Mouse (Mus musculus): Measurements from ENCODE around the gene Aipl1.

DNA sequence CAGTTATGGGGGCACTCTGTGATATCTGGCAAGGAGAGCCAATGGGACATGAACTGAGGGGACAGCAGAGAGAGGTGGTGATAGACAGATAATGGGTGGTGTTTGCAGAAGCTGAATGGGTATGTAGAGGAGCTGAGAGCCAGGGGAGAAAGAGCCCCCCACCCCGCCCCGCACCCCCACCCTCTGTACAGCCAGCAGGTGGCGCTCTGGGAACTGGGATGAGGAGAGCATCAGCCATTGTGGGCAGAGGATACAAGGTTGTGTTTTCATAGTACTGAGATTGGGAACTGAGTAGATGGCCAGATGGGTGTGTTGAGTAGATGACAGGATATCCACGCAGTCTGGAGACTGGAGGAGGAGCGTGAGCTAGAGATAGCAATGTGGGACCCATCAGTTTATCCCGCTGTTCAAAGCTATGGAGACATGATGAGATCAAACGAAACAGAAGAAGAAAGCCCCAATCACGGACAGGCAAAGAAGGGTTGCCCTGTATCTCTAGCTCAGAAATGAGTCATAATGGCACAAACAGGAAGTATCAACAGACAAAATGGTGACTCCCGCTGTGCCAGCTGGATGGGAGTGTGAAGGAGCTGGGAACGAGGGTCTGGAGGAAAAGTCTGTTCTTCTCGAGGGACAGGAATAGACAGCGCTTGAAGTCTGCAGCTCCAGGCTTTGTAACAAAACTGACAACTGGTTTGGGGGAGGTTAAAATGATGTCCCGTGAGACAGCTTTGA is 20.6 kb downstream of the Aipl1 start:
- TF ChIP-seq POLR2A (IDR thresholded peaks at IDR 0.05; ENCODE audit: low read depth, low read length): no peak
- no peak for TF ChIP-seq CTCF (IDR thresholded peaks at IDR 0.05; ENCODE audit: borderline replicate concordance, insufficient read depth, low read length)
